Mouse (Mus musculus) adrenal gland, postnatal 0 days (tissue): ENCODE data around the gene Paqr7. TPM values are rescaled to one million over a fixed set of nuclear protein-coding genes. Genes with fewer than 3 reads are reported as not detected.

Experiments
- microRNA-seq: library from miRNA; unstranded; fragments of <30 nt; microRNA quantifications from one replicate; pipeline ENCODE4, GENCODE M21; 2016; ENCODE audit warnings: borderline replicate concordance; ENCODE audit not compliant: insufficient number of aligned reads
- polyA plus RNA-seq: library from polyadenylated mRNA; unstranded; fragments of >200 nt; fragmentation: Nextera tagmentation; extraction: Ambion mirVana; gene quantifications from 2 replicates; pipeline ENCODE4 v1.2.1, GENCODE M21; 2015

Gene Paqr7
- polyA plus RNA-seq: 27.8 and 50.7 TPM in 2 replicates

DNA sequence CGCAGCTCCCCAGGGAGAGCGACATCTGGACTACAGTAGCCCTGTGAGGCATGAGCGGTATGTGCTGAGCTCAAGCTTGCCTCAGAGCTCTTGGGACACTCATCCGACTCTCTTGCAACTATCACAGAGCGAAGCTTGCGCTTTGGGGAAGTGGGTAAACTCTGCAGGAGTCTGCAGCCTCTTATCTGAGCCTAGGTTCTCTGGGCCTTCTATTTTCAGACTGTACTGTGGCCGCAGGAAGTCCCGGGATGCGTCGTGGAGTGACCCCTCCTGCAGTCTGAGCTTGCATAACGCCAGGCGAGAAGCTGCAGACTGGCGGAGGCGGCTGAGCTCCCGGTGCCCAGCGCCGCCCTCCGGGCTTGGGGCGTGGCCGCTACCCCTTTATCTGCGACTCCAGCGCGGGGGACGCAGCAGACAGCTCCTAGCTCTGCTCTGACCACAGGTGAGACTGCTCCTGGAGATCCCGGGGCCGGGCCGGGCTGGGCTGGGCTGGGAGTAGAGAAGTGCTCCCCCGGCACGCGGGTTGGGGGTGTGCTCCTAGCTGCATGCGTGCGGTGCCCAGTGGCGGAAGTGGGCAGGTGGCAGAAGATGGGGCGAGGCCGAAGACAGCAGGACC is at the start of gene Paqr7:
Gene Paqr7, plus strand, starts transcription at position 103 of the 616 bp plus-strand sequence.

DNA sequence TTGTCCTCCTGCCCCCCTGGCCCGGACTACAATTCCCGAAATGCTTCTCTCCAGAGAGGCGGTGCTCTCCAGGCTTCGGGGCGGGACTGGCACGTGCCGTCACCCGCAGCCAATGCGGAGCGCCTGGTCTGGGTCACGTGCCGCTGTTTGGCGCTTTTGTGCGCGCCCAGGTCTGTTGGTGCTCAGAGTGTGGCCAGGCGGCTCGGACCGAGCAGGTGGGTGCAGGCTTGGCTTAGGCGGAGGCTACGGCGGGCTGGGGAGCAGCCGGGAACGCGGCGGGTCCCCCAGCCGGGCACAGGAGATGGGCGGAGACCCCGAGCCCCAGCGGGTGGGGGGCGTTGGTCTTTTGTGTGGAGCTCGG is 28.3 kb upstream of the Paqr7 start, which contains the start of gene Stmn1:
Gene Stmn1, plus strand, starts transcription at position 106 of the 361 bp plus-strand sequence.

DNA sequence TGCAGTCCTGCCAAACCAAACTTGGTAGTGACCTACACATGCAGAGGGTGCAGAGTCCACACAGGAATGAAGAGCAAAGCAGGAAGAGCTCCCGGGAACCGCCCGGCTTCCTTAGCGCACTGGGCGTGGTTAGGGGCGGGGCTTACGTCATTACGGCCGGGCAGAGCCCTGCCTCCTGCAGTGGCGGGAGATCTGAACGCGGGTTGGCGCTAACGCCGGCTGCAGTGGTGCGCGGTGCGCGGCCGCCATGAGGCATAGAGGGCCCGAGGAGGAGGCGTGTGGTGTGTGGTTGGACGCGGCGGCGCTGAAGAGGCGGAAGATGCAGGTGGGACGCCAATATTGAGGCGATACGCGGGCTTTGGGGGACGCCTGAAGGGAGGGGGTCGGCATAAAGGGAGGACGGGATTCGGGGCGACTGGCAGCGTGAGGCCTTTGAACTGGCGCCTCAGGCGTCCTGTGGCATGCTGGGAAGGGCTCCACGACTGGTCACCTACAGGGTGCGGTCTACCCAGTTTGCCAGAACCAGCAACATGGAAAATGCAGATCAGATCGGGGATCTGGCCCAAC is 14.4 kb downstream of the Paqr7 start, which contains the start of gene Aunip:
Gene Aunip, plus strand, starts transcription at position 155 of the 567 bp plus-strand sequence.

DNA sequence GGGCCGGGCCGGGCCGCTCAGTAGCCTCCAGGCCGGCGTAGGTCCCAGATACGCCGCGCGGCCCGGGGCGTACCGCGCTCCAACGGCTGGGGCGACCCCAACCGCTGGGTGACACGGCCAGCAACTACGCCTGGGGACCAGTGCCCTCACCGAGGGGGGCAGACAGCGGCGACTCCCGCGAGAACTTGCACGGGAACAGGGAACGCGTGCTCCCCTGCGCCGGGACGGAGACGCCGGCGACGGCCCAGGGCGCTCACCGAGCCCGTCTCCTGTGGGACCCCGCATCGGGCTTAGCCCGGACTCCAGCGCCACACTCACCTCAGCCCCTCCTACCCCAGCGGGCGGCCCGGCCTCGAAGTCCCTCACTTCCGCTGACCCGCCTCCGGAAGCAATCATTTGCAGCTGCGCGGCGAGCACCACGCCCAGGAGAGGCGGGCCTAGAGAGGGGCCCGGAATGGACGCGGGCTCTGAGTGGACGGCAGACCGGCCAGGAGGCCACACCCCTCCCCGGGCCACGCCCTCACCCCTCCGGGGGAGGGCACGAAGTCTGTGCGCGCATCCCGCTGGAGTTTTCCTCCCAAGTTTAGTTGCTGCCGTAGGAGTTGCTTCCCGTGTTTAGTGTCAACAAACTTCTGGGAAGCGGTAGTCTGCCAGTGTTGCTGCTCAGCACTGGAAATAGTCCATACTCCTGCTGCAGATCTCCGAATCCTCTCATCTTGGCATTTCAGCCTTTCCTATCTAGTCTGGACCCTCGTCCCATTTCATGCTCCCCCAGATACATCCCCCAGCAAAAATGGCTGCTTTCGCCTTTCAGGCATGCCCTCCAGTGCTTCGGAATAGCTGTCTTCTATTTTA is 38.7 kb downstream of the Paqr7 start, which contains the start of gene Mtfr1l:
Gene Mtfr1l, minus strand, starts transcription at position 456 of the 855 bp plus-strand sequence.

DNA sequence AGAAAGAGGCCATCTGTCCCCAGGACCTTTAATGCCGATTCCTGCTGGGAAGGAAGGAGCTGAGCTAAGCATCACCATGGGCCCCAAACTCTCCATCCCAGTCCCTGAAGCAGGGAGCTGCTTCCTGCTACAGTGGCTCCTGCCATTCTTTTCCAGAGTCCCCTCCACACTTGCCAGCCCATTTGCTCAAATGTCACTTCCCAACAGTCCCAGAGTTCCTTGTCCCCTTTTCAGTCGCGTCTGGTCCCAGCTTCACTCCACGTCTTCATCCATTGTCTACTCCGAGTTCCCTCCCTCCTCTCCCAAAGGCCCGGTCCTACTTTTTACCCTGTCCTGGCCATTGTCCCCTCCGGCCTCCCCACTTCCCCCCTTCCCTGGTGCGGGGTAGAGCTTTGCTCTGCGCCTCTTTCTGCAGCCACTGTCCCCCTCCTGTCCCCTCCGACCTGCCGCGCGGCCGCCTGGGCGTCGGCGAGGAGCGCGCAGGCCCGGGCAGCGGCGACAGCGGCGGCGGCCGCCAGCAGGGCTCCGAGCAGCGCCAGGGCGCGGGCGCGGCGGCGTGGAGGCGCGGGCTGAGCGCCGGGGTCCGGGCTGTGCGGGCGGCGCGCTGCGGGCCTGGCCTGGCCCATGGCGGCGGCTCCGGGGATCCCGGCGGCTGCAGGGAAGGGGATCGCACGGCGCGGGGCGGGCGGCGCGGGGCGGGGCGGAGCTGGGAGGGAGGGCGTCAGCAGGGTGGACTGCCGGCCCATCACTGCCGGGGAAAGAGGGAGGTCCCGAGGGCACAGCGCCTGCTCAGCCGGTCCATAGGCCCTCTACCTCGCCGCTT is 55.2 kb downstream of the Paqr7 start, which contains the start of gene Selenon:
Gene Selenon, minus strand, starts transcription at position 673 of the 823 bp plus-strand sequence.

Small RNA genes within 50 kb of the gene (microRNA-seq; reads per million reads assigned to microRNA genes)
- gene Gm23634: not detected

Other genes with a start within 250 kb of the Paqr7 start
- not detected in 2 replicates for gene Gm30191, start 249.8 kb upstream of the Paqr7 start, polyA plus RNA-seq
- 11.8 and 12.2 TPM in 2 replicates for gene Grrp1, start 242.6 kb upstream of the Paqr7 start, polyA plus RNA-seq
- gene Pdik1l, start 208.8 kb upstream of the Paqr7 start, polyA plus RNA-seq: 12.5 and 15.1 TPM in 2 replicates
- gene Trim63, start 181.6 kb upstream of the Paqr7 start, polyA plus RNA-seq: 0.41 and 0.68 TPM in 2 replicates
- 5.0 and 7.6 TPM in 2 replicates for gene Slc30a2, start 153.5 kb upstream of the Paqr7 start, polyA plus RNA-seq
- 1.0 and 1.9 TPM in 2 replicates for gene Extl1, start 112.8 kb upstream of the Paqr7 start, polyA plus RNA-seq
- gene Pafah2, start 100.4 kb upstream of the Paqr7 start, polyA plus RNA-seq: 6.1 and 6.2 TPM in 2 replicates
- 570 and 1,127 TPM in 2 replicates for gene Stmn1, start 28.4 kb upstream of the Paqr7 start, polyA plus RNA-seq
- gene Aunip, start 14.3 kb downstream of the Paqr7 start, polyA plus RNA-seq: 1.9 and 4.8 TPM in 2 replicates
- gene Mtfr1l, start 38.7 kb downstream of the Paqr7 start, polyA plus RNA-seq: 107 and 163 TPM in 2 replicates
- 30.6 and 31.8 TPM in 2 replicates for gene Selenon, start 55.5 kb downstream of the Paqr7 start, polyA plus RNA-seq
- gene Man1c1, start 207.6 kb downstream of the Paqr7 start, polyA plus RNA-seq: 9.6 and 9.7 TPM in 2 replicates